Mouse (Mus musculus) MEL (cell line): ENCODE data around the gene Dpyd. TPM values are rescaled to one million over a fixed set of nuclear protein-coding genes. Genes with fewer than 3 reads are reported as not detected.

Experiments
- DNase-seq: peaks from one replicate; pipeline ENCODE4 v3.0.0; 2011; ENCODE audit warnings: low read depth, low spot score
- H3K27ac ChIP-seq: 2 replicates; pipeline ENCODE4 v1.5.1; 2012; ENCODE audit warnings: low read depth, mild to moderate bottlenecking, control low read depth, low read length, moderate library complexity; ENCODE audit not compliant: control insufficient read depth
- H3K27me3 ChIP-seq, 2 experiments: fragments of 150-350 bp in 1 of 2; sonication (generic) in 1 of 2; 2 replicates each; pipeline ENCODE4 v1.6.1; 2012; ENCODE audit warnings: low read length in 2 of 2, mild to moderate bottlenecking in 2 of 2, improper control_type of control experiment in 1 of 2, moderate library complexity in 1 of 2; ENCODE audit not compliant: insufficient read depth in 2 of 2, control insufficient read depth in 1 of 2
- H3K36me3 ChIP-seq, 2 experiments: 2 replicates each; pipeline ENCODE4 v1.6.1; 2012 to 2014; ENCODE audit warnings: low read length in 2 of 2, improper control_type of control experiment in 1 of 2, inconsistent platforms in 1 of 2, mild to moderate bottlenecking in 1 of 2; ENCODE audit not compliant: insufficient read depth in 2 of 2, control insufficient read depth in 1 of 2
- H3K4me1 ChIP-seq, 2 experiments: fragments of 150-350 bp in 1 of 2; sonication (generic) in 1 of 2; 2 replicates each; pipeline ENCODE4 v1.6.1; 2012; ENCODE audit warnings: low read length in 2 of 2, improper control_type of control experiment in 1 of 2, mild to moderate bottlenecking in 1 of 2; ENCODE audit not compliant: insufficient read depth in 2 of 2, control insufficient read depth in 1 of 2
- H3K4me3 ChIP-seq, 2 experiments: fragments of 150-350 bp in 1 of 2; sonication (generic) in 1 of 2; 2 replicates each; pipeline ENCODE4 v1.5.1; 2012; ENCODE audit warnings: low read depth in 2 of 2, low read length in 2 of 2, mild to moderate bottlenecking in 2 of 2, moderate library complexity in 2 of 2, control low read depth in 1 of 2, improper control_type of control experiment in 1 of 2; ENCODE audit not compliant: control insufficient read depth in 1 of 2, insufficient read depth in 1 of 2
- H3K79me2 ChIP-seq: 2 replicates; pipeline ENCODE4 v1.6.1; 2012; ENCODE audit warnings: mild to moderate bottlenecking, low read length, moderate library complexity; ENCODE audit not compliant: control insufficient read depth, poor library complexity, insufficient read depth
- H3K9ac ChIP-seq: 2 replicates; pipeline ENCODE4 v1.6.1; 2012; ENCODE audit warnings: low read depth, mild to moderate bottlenecking, control low read depth, low read length, moderate library complexity; ENCODE audit not compliant: control insufficient read depth, poor library complexity, severe bottlenecking
- H3K9me3 ChIP-seq: fragments of 150-350 bp; sonication (generic); replicated peaks from 2 replicates; pipeline ENCODE4 v1.6.1; 2012; ENCODE audit warnings: mild to moderate bottlenecking, low read length, improper control_type of control experiment, moderate library complexity; ENCODE audit not compliant: insufficient read depth
- BHLHE40 ChIP-seq: IDR thresholded peaks from 2 replicates; pipeline ENCODE4 v1.6.1; 2012; ENCODE audit warnings: low read depth, mild to moderate bottlenecking, inconsistent platforms, low read length, improper control_type of control experiment, borderline replicate concordance
- CTCF ChIP-seq, 3 experiments: IDR thresholded peaks in 2 of 3; conservative IDR thresholded peaks in 1 of 3; 2 replicates each; pipeline ENCODE4 v1.5.1; 2011 to 2012; ENCODE audit warnings: low read length in 3 of 3, low read depth in 2 of 3, mild to moderate bottlenecking in 2 of 3, improper control_type of control experiment in 1 of 3, inconsistent platforms in 1 of 3, mixed read lengths in 1 of 3, moderate library complexity in 1 of 3; ENCODE audit not compliant: control insufficient read depth in 1 of 3, insufficient read depth in 1 of 3, poor library complexity in 1 of 3, severe bottlenecking in 1 of 3
- E2F4 ChIP-seq: IDR thresholded peaks from 2 replicates; pipeline ENCODE4 v1.6.1; 2011; ENCODE audit warnings: low read depth, low read length, improper control_type of control experiment, borderline replicate concordance
- ELF1 ChIP-seq: IDR thresholded peaks from 2 replicates; pipeline ENCODE4 v1.6.1; 2014; ENCODE audit warnings: low read depth, mild to moderate bottlenecking, inconsistent platforms, low read length, improper control_type of control experiment, moderate library complexity
- EP300 ChIP-seq, 2 experiments: IDR thresholded peaks; 2 replicates each; pipeline ENCODE4 v1.6.1; 2011; ENCODE audit warnings: improper control_type of control experiment in 2 of 2, low read length in 2 of 2, low read depth in 1 of 2, mild to moderate bottlenecking in 1 of 2
- GABPA ChIP-seq: IDR thresholded peaks from 2 replicates; pipeline ENCODE4 v1.6.1; 2012; ENCODE audit warnings: low read depth, mild to moderate bottlenecking, inconsistent platforms, low read length, improper control_type of control experiment, moderate library complexity
- HCFC1 ChIP-seq: IDR thresholded peaks from 2 replicates; pipeline ENCODE4 v1.6.1; 2012; ENCODE audit warnings: low read depth, mild to moderate bottlenecking, inconsistent platforms, low read length, improper control_type of control experiment, moderate library complexity
- MAFK ChIP-seq: IDR thresholded peaks from 2 replicates; pipeline ENCODE4 v1.6.1; 2011; ENCODE audit warnings: low read depth, mild to moderate bottlenecking, low read length, improper control_type of control experiment, borderline replicate concordance
- MAX ChIP-seq: IDR thresholded peaks from 2 replicates; pipeline ENCODE4 v1.6.1; 2011; ENCODE audit warnings: low read length, improper control_type of control experiment
- MAZ ChIP-seq: IDR thresholded peaks from 2 replicates; pipeline ENCODE4 v1.6.1; 2012; ENCODE audit warnings: low read depth, mild to moderate bottlenecking, inconsistent platforms, low read length, improper control_type of control experiment
- MYC ChIP-seq: IDR thresholded peaks from 2 replicates; pipeline ENCODE4 v1.6.1; 2011; ENCODE audit warnings: low read depth, mild to moderate bottlenecking, low read length, improper control_type of control experiment, moderate library complexity
- NELFE ChIP-seq: IDR thresholded peaks from 2 replicates; pipeline ENCODE4 v1.6.1; 2011; ENCODE audit warnings: low read depth, low read length, improper control_type of control experiment
- NRF1 ChIP-seq: IDR thresholded peaks from 2 replicates; pipeline ENCODE4 v1.6.1; 2014; ENCODE audit warnings: low read depth, mild to moderate bottlenecking, inconsistent platforms, low read length, improper control_type of control experiment, moderate library complexity; ENCODE audit not compliant: poor library complexity, insufficient read depth, severe bottlenecking
- POLR2A ChIP-seq, 2 experiments: IDR thresholded peaks; 2 replicates each; pipeline ENCODE4 v1.6.1; 2011 to 2012; ENCODE audit warnings: low read length in 2 of 2, mild to moderate bottlenecking in 2 of 2, control low read depth in 1 of 2, improper control_type of control experiment in 1 of 2, low read depth in 1 of 2, moderate library complexity in 1 of 2; ENCODE audit not compliant: control insufficient read depth in 1 of 2, insufficient read depth in 1 of 2, poor library complexity in 1 of 2
- RAD21 ChIP-seq: IDR thresholded peaks from 2 replicates; pipeline ENCODE4 v1.6.1; 2011; ENCODE audit warnings: mild to moderate bottlenecking, low read depth, low read length, improper control_type of control experiment
- SIN3A ChIP-seq: IDR thresholded peaks from 2 replicates; pipeline ENCODE4 v1.6.1; 2012; ENCODE audit warnings: low read length, improper control_type of control experiment, inconsistent platforms
- TBP ChIP-seq: IDR thresholded peaks from 2 replicates; pipeline ENCODE4 v1.8.0; 2011; ENCODE audit warnings: low read depth, low read length, improper control_type of control experiment
- TCF12 ChIP-seq: IDR thresholded peaks from 2 replicates; pipeline ENCODE4 v1.6.1; 2014; ENCODE audit warnings: low read depth, mild to moderate bottlenecking, inconsistent platforms, low read length, improper control_type of control experiment, moderate library complexity
- USF1 ChIP-seq: IDR thresholded peaks from 2 replicates; pipeline ENCODE4 v1.6.1; 2014; ENCODE audit warnings: low read depth, mild to moderate bottlenecking, inconsistent platforms, low read length, improper control_type of control experiment, moderate library complexity
- ZC3H11A ChIP-seq: IDR thresholded peaks from 2 replicates; pipeline ENCODE4 v1.6.1; 2012; ENCODE audit warnings: low read depth, mild to moderate bottlenecking, inconsistent platforms, low read length, improper control_type of control experiment
- ZMIZ1 ChIP-seq: IDR thresholded peaks from 2 replicates; pipeline ENCODE4 v1.6.1; 2012; ENCODE audit warnings: low read depth, mild to moderate bottlenecking, inconsistent platforms, low read length, improper control_type of control experiment, moderate library complexity
- ZNF384 ChIP-seq: IDR thresholded peaks from 2 replicates; pipeline ENCODE4 v1.6.1; 2012; ENCODE audit warnings: low read depth, mild to moderate bottlenecking, inconsistent platforms, low read length, improper control_type of control experiment
- polyA plus RNA-seq, 2 experiments: library from polyadenylated mRNA; stranded (reverse) in 1 of 2; unstranded in 1 of 2; fragments of >175 nt in 1 of 2; fragments of >200 nt in 1 of 2; gene quantifications; 2 replicates each; pipeline versions ENCODE4 v1.2.1 to v1.2.4; 2012; ENCODE audit warnings: low replicate concordance in 2 of 2, low read depth in 1 of 2; ENCODE audit not compliant: insufficient read length in 2 of 2, insufficient read depth in 1 of 2, missing spikeins in 1 of 2
- total RNA-seq: library from RNA; depleted of rRNA; stranded (reverse); fragments of 300-350 nt; gene quantifications from 2 replicates; pipeline ENCODE4 v1.2.3, GENCODE M21; 2012

The Dpyd gene
- total and polyA plus RNA-seq, 3 experiments: not detected

GRCm38 (mm10) chr3:119419087-119419709, 857.3 kb downstream of the Dpyd start:
- H3K4me1 ChIP-seq: no peaks in the 10 kb centered on the region
- H3K9me3 ChIP-seq: no peaks in the 10 kb centered on the region
- H3K4me3 ChIP-seq: no peak overlapping the region
- no peaks in the 10 kb centered on the region for H3K27me3 ChIP-seq
- H3K27ac ChIP-seq: no peak overlapping the region
- no peaks in the 10 kb centered on the region for H3K79me2 ChIP-seq
- H3K36me3 ChIP-seq: no peaks in the 10 kb centered on the region
- TF ChIP-seq NRF1 (no peak), GABPA (no peak), E2F4 (no peak), RAD21 (no peak), ELF1 (no peak), EP300 (IDR thresholded peaks at IDR 0.05; ENCODE audit: low read depth in 1 of 2, low read length in 2 of 2) (no peak), HCFC1 (no peak), USF1 (no peak)
- no peak for DNase-seq
- no peak overlapping the region for H3K9ac ChIP-seq

DNA sequence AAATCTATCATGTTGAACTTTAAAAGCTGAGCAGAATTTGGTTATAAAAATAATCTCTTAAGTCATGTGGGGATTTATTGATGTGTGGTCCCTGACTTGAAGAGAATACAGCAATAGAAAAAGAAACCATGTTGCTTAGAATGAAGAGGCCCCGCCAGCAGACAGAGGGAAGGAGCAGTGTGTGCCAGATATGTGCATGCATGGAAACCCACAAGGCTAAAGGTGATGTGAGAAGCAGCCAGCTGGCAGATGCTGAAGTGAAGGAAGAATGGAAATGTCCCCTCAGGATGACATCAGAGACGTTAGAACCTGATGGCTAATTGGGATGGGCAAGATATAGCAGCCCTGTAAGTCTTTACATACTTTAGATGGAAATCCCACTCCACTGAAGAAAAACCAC, 857.8 kb downstream of the Dpyd start:
- no peak overlapping the region for H3K9ac ChIP-seq
- H3K79me2 ChIP-seq: no peaks in the 10 kb centered on the region
- no peaks in the 10 kb centered on the region for H3K4me1 ChIP-seq
- TF ChIP-seq RAD21 (no peak), MAZ (no peak), MAFK (no peak), ZNF384 (no peak), TBP (no peak), ELF1 (no peak), ZMIZ1 (no peak), MYC (no peak), BHLHE40 (no peak), SIN3A (no peak), ZC3H11A (no peak), MAX (no peak), NELFE (no peak), TCF12 (no peak), NRF1 (no peak), POLR2A (IDR thresholded peaks at IDR 0.05; ENCODE audit: control insufficient read depth in 1 of 2, insufficient read depth in 1 of 2, low read depth in 1 of 2, low read length in 2 of 2, poor library complexity in 1 of 2) (no peak), CTCF (IDR thresholded peaks at IDR 0.05 in 2 of 3, conservative IDR thresholded peaks at IDR 0.05 in 1 of 3; ENCODE audit: control insufficient read depth in 1 of 3, insufficient read depth in 1 of 3, low read depth in 2 of 3, low read length in 3 of 3, poor library complexity in 1 of 3, severe bottlenecking in 1 of 3) (no peak), USF1 (no peak)
- TF ChIP-seq, all 39 proteins: peak for 0
- no peaks in the 10 kb centered on the region for H3K27me3 ChIP-seq
- no peaks in the 10 kb centered on the region for H3K9me3 ChIP-seq
- no peak overlapping the region for H3K27ac ChIP-seq
- H3K4me3 ChIP-seq: no peak overlapping the region
- no peak for DNase-seq
- H3K36me3 ChIP-seq: no peaks in the 10 kb centered on the region
